Mouse (Mus musculus): ENCODE measurements at regions not wholly inside any gene's neighbourhood (a gene's known extent, or its start where the extent isn't known, plus 50 kb on each side); places are given as distances from the start of the nearest gene placed in this dataset.

DNA sequence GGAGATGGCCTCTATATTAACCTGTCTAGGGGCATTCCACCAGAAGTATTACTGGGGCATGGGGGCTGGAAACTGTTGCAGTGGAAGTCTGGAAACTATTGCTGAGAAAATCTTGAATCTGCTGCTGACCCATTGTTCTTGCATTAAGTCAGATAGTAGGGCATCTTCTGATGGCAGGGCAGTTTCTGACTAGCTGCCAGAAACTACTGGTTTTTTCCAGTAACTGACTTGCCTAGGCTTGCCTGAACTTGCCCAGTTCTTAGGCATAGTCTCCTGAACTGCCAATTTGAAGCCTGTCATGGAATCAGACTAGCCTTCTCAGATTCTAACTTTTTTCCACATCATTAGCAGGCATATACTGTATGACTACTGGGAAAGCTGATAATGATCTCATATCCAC is 97.3 kb upstream of the Trim24 start:
- TF ChIP-seq GATA4 (IDR thresholded peaks at IDR 0.05; ENCODE audit: insufficient replicate concordance, low read length): no peak

DNA sequence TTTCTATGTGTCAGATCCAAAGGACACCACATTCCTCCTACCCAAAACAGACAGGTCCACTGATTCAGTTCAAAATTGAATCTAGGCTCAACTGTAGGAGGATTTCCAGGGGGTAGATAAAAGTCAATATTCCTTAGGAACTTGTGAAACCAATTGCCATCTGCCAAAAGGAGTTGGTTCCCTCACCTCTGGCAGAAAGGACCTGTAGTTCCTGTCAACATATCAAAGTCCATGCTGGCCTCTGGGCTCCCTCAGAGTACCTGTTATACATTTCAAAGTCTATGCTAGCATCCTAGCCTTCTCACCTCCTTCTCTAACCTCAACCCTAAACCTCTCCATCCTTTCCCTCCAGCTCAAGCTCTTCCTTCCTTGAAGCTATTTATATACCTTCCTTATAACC is 95.5 kb upstream of the Trim24 start:
- TF ChIP-seq GATA4 (IDR thresholded peaks at IDR 0.05; ENCODE audit: insufficient replicate concordance, low read length): no peak

DNA sequence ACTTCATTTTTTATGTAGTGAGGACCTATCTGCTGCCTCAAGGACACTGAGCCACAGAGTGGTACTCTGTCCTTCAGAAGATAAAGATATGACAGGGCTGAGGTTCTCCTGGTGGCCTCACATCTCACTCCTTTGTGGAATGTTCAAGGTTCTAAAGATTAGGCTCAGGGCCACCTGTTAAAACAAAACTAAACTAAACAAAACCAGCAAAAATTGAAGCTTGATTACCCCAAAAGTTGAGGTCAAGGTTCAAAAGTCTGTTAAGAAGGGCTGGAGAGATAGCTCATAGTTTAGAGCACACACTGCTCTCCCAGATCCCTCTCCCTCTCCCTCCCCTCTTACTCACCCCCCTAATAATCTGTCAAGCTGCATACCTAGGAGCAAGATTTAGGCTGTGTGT is 90.7 kb upstream of the Trim24 start:
- TF ChIP-seq GATA4 (IDR thresholded peaks at IDR 0.05; ENCODE audit: insufficient replicate concordance, low read length): peak; percentile 77; the same call in 1 of the 2 replicates

GRCm38 (mm10) chr6:37781894-37782293 is 88.7 kb upstream of the Trim24 start:
- 0 out of 2 replicates have a peak, but pooled peaks have one; percentile 7 for TF ChIP-seq GATA4 (IDR thresholded peaks at IDR 0.05; ENCODE audit: insufficient replicate concordance, low read length)

DNA sequence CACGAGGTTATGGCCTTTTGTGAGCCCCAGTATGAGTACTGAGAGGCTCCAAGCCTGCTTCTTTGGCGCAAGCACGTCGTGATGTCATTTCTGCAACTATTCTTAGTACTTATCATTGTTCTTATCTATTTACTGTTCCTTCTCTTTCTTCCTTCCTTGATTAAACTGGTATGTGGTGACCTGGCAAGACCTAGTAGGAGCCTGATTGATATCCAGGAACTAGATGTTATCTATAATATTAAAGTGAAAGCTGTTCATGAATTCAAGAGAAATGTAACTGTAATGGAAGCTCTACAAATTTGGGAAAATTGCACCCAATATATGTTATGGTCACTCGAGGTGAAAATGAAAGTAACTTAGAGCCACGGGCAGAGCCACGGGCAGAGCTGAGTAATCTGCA is 84.9 kb upstream of the Trim24 start:
- TF ChIP-seq GATA4 (IDR thresholded peaks at IDR 0.05; ENCODE audit: insufficient replicate concordance, low read length): no peak

DNA sequence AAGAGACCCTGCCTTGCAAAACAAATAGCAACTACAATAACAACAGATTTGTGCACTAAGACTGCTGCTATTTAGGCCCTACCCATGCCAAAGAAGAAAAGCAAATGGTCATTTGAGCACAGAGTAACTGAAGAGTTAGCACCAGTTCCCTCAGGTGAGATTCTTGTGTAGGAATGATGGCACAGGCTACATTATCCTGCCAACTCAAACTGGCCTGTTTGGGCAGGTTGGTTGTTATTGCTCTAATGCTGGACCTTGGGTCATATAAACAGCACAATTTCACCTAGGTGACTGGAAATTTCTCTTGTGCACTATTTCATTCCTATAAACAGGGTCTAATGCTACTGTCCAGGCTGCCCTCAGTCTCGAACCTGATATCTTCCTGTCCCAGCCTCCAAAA is 79.7 kb upstream of the Trim24 start:
- TF ChIP-seq GATA4 (IDR thresholded peaks at IDR 0.05; ENCODE audit: insufficient replicate concordance, low read length): no peak

GRCm38 (mm10) chr6:37794211-37794610 is 76.4 kb upstream of the Trim24 start:
- no peak for TF ChIP-seq GATA4 (IDR thresholded peaks at IDR 0.05; ENCODE audit: insufficient replicate concordance, low read length)

DNA sequence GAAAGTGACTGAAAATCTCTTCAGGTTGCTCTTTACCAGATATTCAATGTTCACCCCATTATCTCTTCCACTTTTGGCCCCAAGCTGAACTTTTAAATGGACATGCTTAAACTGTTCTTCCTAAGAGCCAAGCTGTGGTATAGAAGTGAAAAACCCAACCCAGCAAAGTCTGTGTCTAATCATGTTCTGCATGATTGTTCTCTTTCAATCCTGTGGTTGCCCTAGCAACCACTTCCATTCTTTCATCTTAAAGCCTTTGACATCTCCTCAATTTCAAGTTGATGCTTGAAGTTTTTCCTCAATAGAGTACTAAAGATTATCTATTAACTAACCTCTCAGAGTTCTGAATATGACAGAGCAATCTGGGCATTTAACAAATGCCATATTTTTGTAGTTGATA is 75.6 kb upstream of the Trim24 start:
- TF ChIP-seq GATA4 (IDR thresholded peaks at IDR 0.05; ENCODE audit: insufficient replicate concordance, low read length): no peak

DNA sequence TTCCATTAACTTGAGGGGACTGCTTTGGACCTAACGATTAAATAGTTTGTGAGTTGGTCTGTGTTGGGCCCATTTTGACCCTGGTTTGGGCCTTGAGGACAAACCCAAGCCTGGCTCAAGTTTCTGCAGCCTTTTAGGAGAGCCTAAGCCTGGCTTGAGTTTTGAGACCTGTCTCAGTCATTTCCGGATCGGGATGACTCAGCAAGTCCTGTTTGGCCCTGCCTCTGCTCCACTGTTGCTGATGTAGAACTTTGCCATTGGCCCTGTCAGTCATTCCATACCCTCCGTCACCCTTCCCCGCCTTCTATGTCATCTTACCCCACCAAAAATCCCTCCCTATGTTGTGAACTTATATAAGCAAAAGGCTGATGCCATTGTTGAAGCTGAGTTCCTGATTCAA is 67.4 kb upstream of the Trim24 start:
- no peak for TF ChIP-seq GATA4 (IDR thresholded peaks at IDR 0.05; ENCODE audit: insufficient replicate concordance, low read length)
